Mouse (Mus musculus): ENCODE measurements at regions not wholly inside any gene's neighbourhood (a gene's known extent, or its start where the extent isn't known, plus 50 kb on each side); places are given as distances from the start of the nearest gene placed in this dataset.
"Not testable (repeated sequence)": the region's sequence is repeated elsewhere in the genome, so short reads cannot be mapped to it uniquely, and the experiment has no call there.

DNA sequence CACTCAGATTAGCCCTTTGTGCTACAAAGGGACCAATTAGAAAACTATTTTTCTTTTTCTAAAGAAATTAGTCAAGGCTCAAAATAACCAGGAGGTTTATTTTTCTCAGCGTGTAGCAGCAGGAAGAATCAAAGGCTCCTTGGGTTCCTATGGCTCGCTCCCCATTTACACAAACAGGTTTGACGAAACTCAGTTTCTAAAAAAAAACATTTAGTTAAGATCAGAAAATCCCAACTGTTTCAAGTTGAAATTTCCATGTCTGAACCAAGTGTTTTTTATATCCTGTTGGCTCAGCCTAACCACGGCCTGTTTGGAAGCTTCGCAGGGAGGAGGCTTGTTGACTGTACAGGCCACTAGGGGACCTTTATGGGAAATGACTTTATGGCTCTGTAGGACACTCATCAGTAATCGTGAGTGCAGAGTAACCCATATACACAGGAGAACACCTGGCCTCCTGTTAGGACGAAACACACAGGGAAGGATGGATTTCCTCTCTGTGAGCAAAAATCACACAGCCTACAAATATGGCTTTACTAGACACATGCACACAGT lies 215.6 kb upstream of the Sesn3 start:
- no peak for DNase-seq

DNA sequence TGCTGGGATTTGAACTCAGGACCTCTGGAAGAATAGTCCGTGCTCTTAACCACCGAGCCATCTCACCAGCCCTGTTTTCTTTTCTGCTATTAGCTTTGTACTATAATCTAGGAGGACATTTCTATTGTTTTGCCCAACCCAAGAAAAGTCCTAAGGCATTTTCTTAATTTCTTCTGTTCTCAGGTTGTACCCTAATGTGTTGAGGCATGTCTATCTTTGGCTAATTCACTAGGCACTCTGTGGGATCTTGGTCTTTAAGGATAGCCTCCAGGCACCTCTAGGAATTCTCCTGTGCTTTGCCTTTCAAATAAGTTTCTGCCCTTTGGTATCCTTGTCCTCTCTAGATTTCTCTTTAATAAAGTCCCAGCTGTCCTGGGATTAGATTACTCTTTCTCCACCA lies 214.6 kb upstream of the Sesn3 start:
- DNase-seq: no peak

- DNase-seq: no peak
These were observed 213.5 kb upstream of the Sesn3 start for GRCm38 (mm10) chr9:14061389-14061788.

GRCm38 (mm10) chr9:14061840-14062239 lies 213.0 kb upstream of the Sesn3 start:
- DNase-seq: no peak

GRCm38 (mm10) chr9:14062706-14063105 lies 212.2 kb upstream of the Sesn3 start:
- DNase-seq: no peak

DNA sequence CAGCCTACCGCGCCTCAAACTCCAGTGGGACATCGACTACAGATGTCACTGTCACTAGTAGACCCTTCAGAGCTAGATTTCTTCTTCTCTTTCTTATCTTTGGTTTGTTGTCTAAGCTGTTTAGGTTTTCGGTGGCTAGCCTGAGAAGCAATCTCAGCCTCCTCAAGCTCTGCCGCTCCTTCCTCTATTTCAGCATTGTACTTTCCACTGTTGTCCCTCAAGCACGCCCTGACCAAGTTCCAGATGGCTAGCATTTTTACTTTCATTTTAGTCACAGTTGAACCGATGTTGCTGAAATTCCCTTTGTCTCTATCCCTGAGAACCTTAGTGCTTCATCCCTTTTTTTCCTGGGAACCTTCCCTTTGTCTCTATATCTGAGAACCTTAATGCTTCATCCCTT lies 208.1 kb upstream of the Sesn3 start:
- not testable (repeated sequence) for DNase-seq

- no peak for DNase-seq
These were observed 205.8 kb upstream of the Sesn3 start for GRCm38 (mm10) chr9:14069076-14069475.

DNA sequence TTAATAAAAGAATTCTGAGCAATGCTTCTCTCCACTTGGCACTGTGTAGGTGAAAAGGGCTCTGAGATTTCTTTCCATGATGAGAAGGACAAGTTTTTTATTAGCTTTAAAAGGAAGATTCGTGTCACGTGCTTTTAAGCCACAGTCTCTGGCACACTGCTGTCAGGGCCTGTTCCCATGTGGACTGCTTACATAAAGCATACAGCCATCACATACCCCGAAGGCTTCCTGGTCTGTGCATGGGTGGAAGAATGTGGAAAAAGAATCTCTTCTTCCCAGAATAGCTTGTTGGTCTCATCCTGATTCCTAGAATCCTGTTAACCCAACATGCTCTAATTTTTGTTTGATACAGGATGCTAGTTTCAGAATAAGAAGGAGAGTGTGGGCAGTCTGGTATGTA lies 205.1 kb upstream of the Sesn3 start:
- DNase-seq: no peak

DNA sequence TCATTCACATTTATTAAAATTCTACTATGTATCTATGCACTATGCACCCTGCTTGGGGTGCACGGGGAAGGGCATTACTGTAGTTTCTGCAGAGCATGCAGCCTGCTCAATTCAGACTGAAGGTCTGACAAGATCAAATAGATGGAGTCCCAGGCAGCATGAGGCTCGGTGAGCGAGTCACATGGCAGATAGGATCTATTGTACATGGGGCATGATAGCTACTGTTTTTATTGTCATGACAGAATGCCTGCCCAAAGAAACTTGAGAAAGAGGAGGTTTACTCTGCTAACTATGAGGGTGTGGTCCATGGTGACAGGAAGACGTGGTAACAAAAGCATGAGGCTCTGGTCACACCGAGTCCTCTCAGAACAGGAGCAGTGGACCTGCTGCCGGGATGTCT lies 203.1 kb upstream of the Sesn3 start:
- no peak for DNase-seq

GRCm38 (mm10) chr9:14072950-14073349 lies 201.9 kb upstream of the Sesn3 start:
- DNase-seq: no peak

- no peak for DNase-seq
These were observed 200.6 kb upstream of the Sesn3 start for GRCm38 (mm10) chr9:14074273-14074672.

- DNase-seq: not testable (repeated sequence)
These were observed 200.0 kb upstream of the Sesn3 start for GRCm38 (mm10) chr9:14074866-14075265.

- DNase-seq: peak; percentile 67 to 73
These were observed 199.4 kb upstream of the Sesn3 start for GRCm38 (mm10) chr9:14075452-14075851.

GRCm38 (mm10) chr9:14075868-14076267 lies 199.0 kb upstream of the Sesn3 start:
- no peak for DNase-seq

- no peak for DNase-seq
These were observed 198.1 kb upstream of the Sesn3 start for GRCm38 (mm10) chr9:14076728-14077127.

- DNase-seq: no peak
These were observed 193.7 kb upstream of the Sesn3 start for GRCm38 (mm10) chr9:14081138-14081537.

DNA sequence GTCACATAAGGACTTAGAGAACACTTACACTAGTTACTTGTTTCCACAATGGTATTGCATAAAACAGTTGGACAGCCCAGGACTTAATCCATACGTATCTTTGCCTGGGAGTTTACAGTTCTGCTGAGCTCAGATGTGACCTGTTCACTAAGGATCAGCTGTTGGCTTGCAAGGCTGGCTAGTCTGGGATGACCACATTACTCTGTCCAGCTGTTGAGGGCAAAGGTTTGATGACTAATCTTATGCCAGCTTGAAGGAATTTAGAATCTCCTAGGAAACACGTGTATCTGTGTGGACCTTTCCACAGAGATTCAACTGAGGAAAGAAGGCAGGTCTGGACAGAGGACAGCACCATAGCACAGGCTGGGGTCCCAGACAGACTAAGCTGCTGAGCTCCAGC lies 188.7 kb upstream of the Sesn3 start:
- no peak for DNase-seq

DNA sequence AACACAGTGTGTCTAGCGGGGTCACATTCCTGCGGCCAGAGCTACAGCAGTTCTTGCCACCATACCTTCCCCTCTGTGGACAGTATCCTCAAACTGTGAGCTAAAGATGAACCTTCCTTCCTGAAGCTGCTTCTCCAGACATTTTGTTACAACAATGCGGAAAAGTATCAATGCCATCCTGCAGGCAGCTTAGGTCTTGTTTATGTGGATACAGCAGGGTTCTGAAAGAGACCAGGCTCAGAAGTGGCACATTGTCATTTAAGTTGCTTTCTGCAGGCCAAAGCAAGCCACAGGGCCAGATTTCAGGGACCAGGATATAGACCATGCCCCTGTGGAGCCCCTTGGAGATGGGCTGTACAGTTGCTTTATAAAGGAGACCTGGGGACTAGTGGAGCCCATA lies 188.3 kb upstream of the Sesn3 start:
- no peak for DNase-seq

DNA sequence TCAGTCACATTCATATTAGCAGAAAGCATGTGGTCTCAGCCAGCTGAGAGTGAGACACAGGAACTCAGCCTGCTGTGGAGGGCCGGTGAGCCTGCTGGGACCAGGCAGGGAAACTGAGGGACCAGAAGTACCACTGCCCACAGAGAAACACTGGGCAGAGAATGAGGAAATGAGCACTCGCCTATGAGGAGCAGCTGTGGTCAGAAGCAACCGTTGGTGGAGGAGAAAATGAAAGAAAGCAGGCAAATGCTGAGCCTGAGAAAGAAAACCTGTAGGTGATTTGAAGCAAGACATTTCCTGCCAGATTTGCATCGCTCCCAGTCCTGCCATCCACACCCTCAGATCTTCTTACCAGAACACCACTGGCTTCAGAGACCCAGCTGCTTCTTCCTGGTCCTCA lies 187.0 kb upstream of the Sesn3 start:
- no peak for DNase-seq

DNA sequence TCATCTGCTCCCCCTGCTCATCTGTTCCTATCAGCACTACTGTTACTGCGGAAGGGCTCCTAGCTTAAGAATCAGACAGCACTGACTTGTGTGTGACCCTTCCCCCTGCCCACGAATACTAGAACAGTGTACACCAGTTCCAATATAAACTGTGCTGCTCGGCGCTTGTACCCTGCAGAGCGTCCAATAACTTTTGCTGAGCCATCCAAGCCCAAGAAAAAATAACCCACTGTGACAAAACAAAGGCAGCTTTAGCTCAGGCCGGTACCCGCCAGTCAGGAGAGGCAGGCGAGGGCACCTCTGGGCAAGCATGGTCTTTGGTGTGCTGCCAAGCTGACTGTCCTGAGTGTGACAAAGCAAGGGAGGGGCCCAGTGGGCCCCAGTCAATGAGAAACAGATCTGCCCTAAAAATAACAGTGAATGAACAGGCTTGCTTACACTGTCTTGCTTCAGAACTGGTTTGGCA lies 185.0 kb upstream of the Sesn3 start:
- no peak for DNase-seq

DNA sequence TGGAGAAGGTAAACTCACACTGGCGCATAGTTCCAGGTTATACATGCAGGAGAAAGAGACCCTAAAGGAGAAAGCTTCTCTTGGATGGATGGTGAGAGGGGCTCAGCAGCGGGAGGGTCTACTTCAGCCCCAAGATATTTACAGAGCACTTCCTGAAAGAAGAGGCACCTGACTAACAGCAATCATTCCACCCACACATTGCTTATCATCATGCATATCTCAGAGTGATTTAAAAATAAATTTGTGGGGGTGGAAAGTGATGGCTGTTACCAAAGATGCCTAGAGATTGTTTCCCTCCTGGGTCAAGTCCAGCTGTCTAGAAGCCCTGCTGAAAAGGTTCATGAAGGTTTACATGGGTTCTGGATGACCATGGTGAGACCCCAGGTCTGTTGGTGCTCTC lies 184.4 kb upstream of the Sesn3 start:
- no peak for DNase-seq

DNA sequence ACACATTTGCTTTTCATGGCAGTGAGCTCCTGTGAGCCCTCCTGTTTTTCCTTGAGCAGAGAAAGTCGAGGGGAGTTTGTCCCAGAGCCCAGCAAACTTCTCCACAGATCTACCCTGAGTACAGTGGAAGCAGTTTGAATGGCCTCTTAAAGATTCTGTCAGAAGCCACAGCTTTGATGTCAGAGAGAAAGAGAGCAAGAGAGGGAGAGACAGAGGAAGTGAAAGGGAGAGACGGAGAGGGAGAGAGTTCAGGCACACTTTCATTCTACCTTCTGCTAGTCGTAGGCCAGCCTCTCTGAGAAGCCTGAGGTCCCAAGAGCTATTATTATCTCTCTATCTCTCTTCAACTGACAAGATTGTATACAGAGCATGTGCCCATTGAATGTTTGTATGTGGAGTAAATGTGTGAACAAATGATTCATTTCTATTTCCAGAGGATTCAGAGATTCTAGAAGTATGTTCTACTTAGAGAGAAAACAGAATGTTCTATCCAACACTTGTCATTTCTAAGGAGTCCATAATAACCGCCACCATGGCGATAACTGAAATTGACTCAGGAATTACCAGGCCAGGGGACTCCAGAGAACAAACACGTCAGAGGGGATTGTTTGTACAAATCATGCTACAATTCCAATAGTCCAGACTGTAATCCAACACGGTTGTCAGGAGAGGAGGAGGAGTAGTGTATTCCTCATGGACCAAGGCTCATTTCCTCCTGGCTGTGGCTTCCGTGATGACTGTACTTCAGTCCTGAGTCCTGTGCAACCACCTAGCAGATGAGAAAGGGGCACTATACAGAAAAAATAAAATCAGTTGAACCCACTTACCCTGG lies 183.6 kb upstream of the Sesn3 start:
- DNase-seq: no peak

- DNase-seq: no peak
These were observed 181.8 kb upstream of the Sesn3 start for GRCm38 (mm10) chr9:14092996-14093442.

DNA sequence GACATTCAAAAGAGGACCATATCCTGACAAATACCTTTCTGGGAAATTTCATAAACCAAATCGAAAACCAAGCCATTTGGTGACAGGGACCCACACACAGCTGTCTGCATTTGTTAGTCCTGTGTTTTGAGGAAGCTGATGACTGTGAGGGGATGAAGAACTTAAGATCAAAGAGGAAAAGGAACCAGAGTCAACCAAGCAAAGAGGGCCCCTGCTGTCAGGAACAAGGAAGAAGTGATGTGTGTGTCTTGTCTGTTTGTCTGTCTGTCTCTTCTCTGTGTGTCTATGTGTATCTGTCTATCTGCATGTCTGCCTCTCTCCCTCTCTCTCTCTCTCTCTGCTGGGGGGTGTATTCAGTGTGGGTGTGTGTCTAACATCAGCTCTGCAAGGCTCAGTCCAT lies 171.3 kb upstream of the Sesn3 start:
- no peak for DNase-seq

- DNase-seq: no peak
These were observed 169.9 kb upstream of the Sesn3 start for GRCm38 (mm10) chr9:14104921-14105320.
